8 mouse cellular contexts compared by ENCODE assay signal in genomic region chr2:11553471-11554400, GRCm38 (mm10). TPM values are rescaled to one million over a fixed set of nuclear protein-coding genes. Genes with fewer than 3 reads are reported as not detected.
DNase-seq lines count a peak whose midpoint lies in the region; ATAC-seq and TF ChIP-seq lines count a peak whose summit lies in the region.

TSS of gene Pfkfb3 (minus strand) at chr2:11554077.

- peak within 1 kb of the TSS; percentile 65 for H3K9ac ChIP-seq in ES-E14 (ENCODE audit: insufficient read depth, low read depth, low read length, poor library complexity, severe bottlenecking)
- H3K9ac ChIP-seq in hindbrain, embryonic 12.5 days = peak within 1 kb of the TSS; percentile 64
- peak within 1 kb of the TSS; percentile 41; the same call in 1 of the 2 replicates for H3K9ac ChIP-seq in lung, postnatal 0 days (replicated peaks; ENCODE audit: low read depth)

- H3K4me2 ChIP-seq in hindbrain, embryonic 12.5 days (replicated peaks) = peak within 1 kb of the TSS; percentile 99
- H3K4me2 ChIP-seq in lung, postnatal 0 days (replicated peaks; ENCODE audit: low read depth, low read length) = peak within 1 kb of the TSS; percentile 96

- TF ChIP-seq CTCF in lung, postnatal 0 days (IDR thresholded peaks at IDR 0.05) = no peak

- H3K36me3 ChIP-seq in ES-E14 (ENCODE audit: control insufficient read depth, insufficient read depth, low read length, poor library complexity, severe bottlenecking) = no peaks in the 10 kb centered on the region
- no peaks in the 10 kb centered on the region for H3K36me3 ChIP-seq in hindbrain, embryonic 12.5 days
- H3K36me3 ChIP-seq in lung, postnatal 0 days (ENCODE audit: insufficient read depth, low read length) = no peaks in the 10 kb centered on the region

- peaks cover 6 to 8% of the 10 kb centered on the region in 2 experiments; a peak in 3 of 4 replicates for H3K4me1 ChIP-seq in ES-E14 (ENCODE audit: control insufficient read depth in 2 of 2, insufficient read depth in 2 of 2, low read length in 2 of 2, poor library complexity in 1 of 2)
- H3K4me1 ChIP-seq in hindbrain, embryonic 12.5 days = peaks cover 6% of the 10 kb centered on the region
- H3K4me1 ChIP-seq in lung, postnatal 0 days (ENCODE audit: insufficient read depth, low read depth, low read length) = peaks cover 8% of the 10 kb centered on the region; the same call in 1 of the 2 replicates

- H3K9me3 ChIP-seq in ES-E14 (ENCODE audit: control insufficient read depth, insufficient read depth, low read depth, low read length) = no peaks in the 10 kb centered on the region
- H3K9me3 ChIP-seq in hindbrain, embryonic 12.5 days (replicated peaks) = no peaks in the 10 kb centered on the region
- H3K9me3 ChIP-seq in lung, postnatal 0 days (ENCODE audit: low read length) = no peaks in the 10 kb centered on the region

- in situ Hi-C loops in ES-E14 (cut with MboI; ENCODE audit: low sequenced_read_pairs in 2 of 2, unreplicated experiment in 2 of 2) = no loop called here

- 2% methylated on average over 59 of the region's 67 CpGs for WGBS in hindbrain, embryonic 12.5 days
- 2% methylated on average over 58 of the region's 67 CpGs for WGBS in lung, postnatal 0 days

- H3K27me3 ChIP-seq in hindbrain, embryonic 12.5 days = peaks cover 41% of the 10 kb centered on the region
- no peaks in the 10 kb centered on the region for H3K27me3 ChIP-seq in lung, postnatal 0 days (replicated peaks; ENCODE audit: insufficient read depth, low read length)

- peak; percentile 87 for ATAC-seq in hindbrain, embryonic 12.5 days (ENCODE audit: low FRiP score)
- ATAC-seq in lung, postnatal 0 days = peak; percentile 88

- DNase-seq in ES-E14 (ENCODE audit: low read depth, low spot score) = no peak
- peak; percentile 64 for DNase-seq in cerebellum, adult 9-11 months
- peak; percentile 39 to 52 for DNase-seq in frontal cortex, postnatal 25 days (ENCODE audit: low spot score in 2 of 2)
- DNase-seq in layer of hippocampus, postnatal 10 days (ENCODE audit: low spot score in 2 of 2) = peak; percentile 46 to 66
- DNase-seq in lung, postnatal 0 days (ENCODE audit: low spot score) = peak; percentile 85
- peak; percentile 65 for DNase-seq in ovary, adult 18-20 months (ENCODE audit: low spot score)
- peak; percentile 72 to 74 for DNase-seq in thymus, postnatal 10 days (ENCODE audit: low spot score in 2 of 2)

- peak within 1 kb of the TSS; percentile 59 to 71 for H3K4me3 ChIP-seq in ES-E14 (ENCODE audit: insufficient read depth in 1 of 2, low read depth in 1 of 2, low read length in 2 of 2, poor library complexity in 1 of 2, severe bottlenecking in 1 of 2)
- peak within 1 kb of the TSS; percentile 54 for H3K4me3 ChIP-seq in hindbrain, embryonic 12.5 days
- peak within 1 kb of the TSS; percentile 52 for H3K4me3 ChIP-seq in lung, postnatal 0 days (ENCODE audit: low read depth, low read length)

- no peak within 1 kb of the TSS for H3K27ac ChIP-seq in ES-E14 (ENCODE audit: insufficient read depth, low read depth, low read length, poor library complexity, severe bottlenecking)
- no peak within 1 kb of the TSS for H3K27ac ChIP-seq in hindbrain, embryonic 12.5 days
- H3K27ac ChIP-seq in lung, postnatal 0 days (ENCODE audit: low read length) = no peak within 1 kb of the TSS

- no peak for TF ChIP-seq EP300 in lung, postnatal 0 days (IDR thresholded peaks at IDR 0.05)

TF ChIP-seq in ES-E14, 5 proteins besides CTCF, POLR2A, EP300 and RAD21:
- TF ChIP-seq MAFK (IDR thresholded peaks at IDR 0.05; ENCODE audit: insufficient read depth, low read depth, low read length) (no peak), ZC3H11A (IDR thresholded peaks at IDR 0.05; ENCODE audit: borderline replicate concordance, low read depth, low read length) (no peak), CHD2 (IDR thresholded peaks at IDR 0.05; ENCODE audit: low read depth, low read length) (no peak), HCFC1 (IDR thresholded peaks at IDR 0.05; ENCODE audit: borderline replicate concordance, insufficient read depth, low read length) (no peak), ZNF384 (IDR thresholded peaks at IDR 0.05; ENCODE audit: low read depth, low read length) (no peak)

RNA-seq across cellular contexts. Expression of gene Pfkfb3, which starts in this region (rescaled TPM):
- 18.9 and 19.6 TPM in 2 replicates for total RNA-seq in ES-E14 (2012; rRNA removed)
- 19.5 and 20.4 TPM in 2 replicates for polyA plus RNA-seq in hindbrain, embryonic 12.5 days (2016; fragmentation: Nextera tagmentation; extraction: Ambion mirVana)
- total RNA-seq in layer of hippocampus, postnatal 10 days (2021) = 10 to 100 TPM; 41.1 to 45.4 TPM
- 17.7 and 18.3 TPM in 2 replicates for polyA plus RNA-seq in lung, postnatal 0 days (2015; fragmentation: Nextera tagmentation; extraction: Ambion mirVana)
